Mouse (Mus musculus): ENCODE data around the gene Mmgt2. TPM values are rescaled to one million over a fixed set of nuclear protein-coding genes. Genes with fewer than 3 reads are reported as not detected.
A peak's percentile ranks its signal among the peaks of the same experiment; 100 is the strongest.

The Mmgt2 gene
- polyA plus RNA-seq, 1 experiment = 36.2 TPM

DNA sequence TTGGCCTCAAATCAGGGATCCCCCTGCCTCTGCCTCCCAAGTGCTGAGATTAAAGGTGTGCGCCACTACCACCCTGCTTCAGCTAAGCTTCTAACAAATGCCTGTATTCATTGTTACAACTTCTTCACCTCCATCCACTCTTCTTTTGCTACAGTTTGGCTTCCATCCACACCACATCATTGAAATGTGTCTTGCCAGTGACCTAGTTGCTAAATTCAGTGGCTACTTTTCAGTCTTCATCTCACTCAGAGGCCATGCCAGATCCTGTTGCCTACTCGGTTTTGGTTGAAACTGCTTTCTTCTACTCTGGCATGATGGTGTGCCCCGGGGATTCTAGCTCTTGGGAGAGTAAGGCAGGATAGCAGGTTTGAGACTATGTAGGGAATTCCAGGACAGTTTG, 3.1 kb downstream of the Mmgt2 start:
- TF ChIP-seq CTCF (IDR thresholded peaks at IDR 0.05; ENCODE audit: extremely low read depth, insufficient read depth, low read length) = no peak
- TF ChIP-seq POLR2A (IDR thresholded peaks at IDR 0.05; ENCODE audit: extremely low read depth, insufficient read depth, low read length) = no peak
- H3K27ac ChIP-seq (ENCODE audit: insufficient read depth, low read length) = no peak overlapping the region
- H3K4me3 ChIP-seq (ENCODE audit: insufficient read depth, low read length) = no peak overlapping the region
- H3K4me1 ChIP-seq (ENCODE audit: control insufficient read depth, insufficient read depth, low read length) = no peaks in the 10 kb centered on the region; the same call in 1 of the 2 replicates

DNA sequence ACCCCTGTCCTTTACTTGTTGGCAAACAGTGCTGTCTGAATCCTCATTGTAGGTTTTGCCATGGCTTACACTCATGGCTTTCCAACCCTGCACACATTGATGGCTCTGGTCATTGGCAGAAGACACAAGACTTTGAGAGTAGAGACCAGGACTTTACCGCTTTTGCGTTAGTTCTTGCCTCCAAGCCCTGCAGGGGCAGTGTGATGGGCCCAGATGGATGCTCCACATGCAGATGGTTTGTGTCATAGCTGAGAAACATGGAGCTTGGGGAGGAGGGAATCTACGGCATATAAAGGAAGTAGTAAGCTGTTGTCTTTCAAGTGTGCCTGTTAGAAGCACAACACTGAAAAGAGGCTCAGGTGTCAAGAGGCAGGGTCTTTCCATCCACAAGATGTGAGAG, 3.6 kb downstream of the Mmgt2 start:
- no peaks in the 10 kb centered on the region for H3K4me1 ChIP-seq (ENCODE audit: control insufficient read depth, insufficient read depth, low read length)
- no peak overlapping the region for H3K4me3 ChIP-seq (ENCODE audit: insufficient read depth, low read length)
- no peak for TF ChIP-seq CTCF (IDR thresholded peaks at IDR 0.05; ENCODE audit: extremely low read depth, insufficient read depth, low read length)
- TF ChIP-seq POLR2A (IDR thresholded peaks at IDR 0.05; ENCODE audit: extremely low read depth, insufficient read depth, low read length) = no peak
- no peak overlapping the region for H3K27ac ChIP-seq (ENCODE audit: insufficient read depth, low read length)

DNA sequence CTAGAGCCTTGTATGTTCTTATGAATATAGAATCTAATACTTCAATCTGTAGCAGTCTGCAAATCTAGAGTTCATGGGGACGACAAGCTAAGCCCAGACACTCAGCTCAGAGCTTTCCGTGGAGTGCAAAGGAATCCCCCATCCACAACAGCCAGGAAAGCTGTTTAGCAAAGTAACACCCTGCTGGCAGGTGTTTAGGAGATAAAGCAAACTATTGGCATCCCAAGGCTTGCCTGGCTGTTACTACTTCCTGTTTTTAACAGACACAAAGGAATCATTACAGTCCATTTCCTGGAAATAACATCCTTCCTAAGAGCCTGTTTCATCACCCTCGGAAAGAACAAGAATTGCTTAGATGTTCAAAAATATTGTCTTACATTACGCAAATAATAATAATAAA, 12.4 kb downstream of the Mmgt2 start:
- Histone ChIP-seq H3K4me3 (ENCODE audit: insufficient read depth, low read length) (no peak overlapping the region), H3K27ac (ENCODE audit: insufficient read depth, low read length) (no peak overlapping the region), H3K4me1 (ENCODE audit: control insufficient read depth, insufficient read depth, low read length) (no peaks in the 10 kb centered on the region)
- TF ChIP-seq CTCF (IDR thresholded peaks at IDR 0.05; ENCODE audit: extremely low read depth, insufficient read depth, low read length) (no peak), POLR2A (IDR thresholded peaks at IDR 0.05; ENCODE audit: extremely low read depth, insufficient read depth, low read length) (no peak)

DNA sequence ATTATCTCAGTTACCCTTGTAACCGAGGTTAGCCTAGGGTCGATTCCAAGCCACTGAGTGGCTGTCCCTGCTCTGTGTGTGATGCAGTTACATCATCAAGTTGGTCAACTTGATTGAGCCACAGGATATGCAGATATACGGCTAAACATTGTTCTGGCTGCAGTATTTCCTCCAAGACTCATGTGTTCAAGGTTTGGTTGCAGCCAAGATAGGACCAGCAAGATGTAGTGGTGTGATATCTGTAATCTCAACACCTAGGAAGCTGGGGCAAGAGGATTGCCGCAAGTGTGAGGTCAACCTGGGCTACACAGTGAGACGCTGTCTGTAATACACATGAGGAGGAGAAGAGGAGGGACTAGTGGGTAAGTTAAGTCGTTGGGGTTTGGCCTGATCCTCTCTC, 15.8 kb downstream of the Mmgt2 start:
- TF ChIP-seq POLR2A (IDR thresholded peaks at IDR 0.05; ENCODE audit: extremely low read depth, insufficient read depth, low read length) = no peak
- no peak for TF ChIP-seq CTCF (IDR thresholded peaks at IDR 0.05; ENCODE audit: extremely low read depth, insufficient read depth, low read length)
- H3K27ac ChIP-seq (ENCODE audit: insufficient read depth, low read length) = no peak overlapping the region
- no peak overlapping the region for H3K4me3 ChIP-seq (ENCODE audit: insufficient read depth, low read length)
- no peaks in the 10 kb centered on the region for H3K4me1 ChIP-seq (ENCODE audit: control insufficient read depth, insufficient read depth, low read length)

DNA sequence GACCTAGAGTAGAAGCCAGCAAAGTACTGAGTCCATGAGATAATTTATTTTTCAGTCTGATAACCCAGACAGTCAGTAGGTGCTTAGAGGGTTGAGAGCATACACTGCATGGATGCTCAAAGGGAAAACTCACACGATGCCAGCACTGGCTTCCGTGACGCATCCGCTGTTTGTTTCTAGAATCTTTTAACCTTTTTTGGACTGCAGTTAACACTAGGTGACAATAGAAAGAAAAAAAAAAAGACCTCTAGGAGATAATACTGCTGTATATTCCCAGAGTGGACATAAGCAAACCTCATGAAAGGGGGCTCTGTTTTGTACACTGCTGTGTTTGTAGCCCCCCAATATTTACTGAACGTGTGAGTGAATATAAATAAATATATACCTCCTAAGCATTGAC, 20.5 kb downstream of the Mmgt2 start:
- Histone ChIP-seq H3K27ac (ENCODE audit: insufficient read depth, low read length) (no peak overlapping the region), H3K4me3 (ENCODE audit: insufficient read depth, low read length) (no peak overlapping the region; the same call in 1 of the 2 replicates), H3K4me1 (ENCODE audit: control insufficient read depth, insufficient read depth, low read length) (peaks cover 3% of the 10 kb centered on the region; the same call in 1 of the 2 replicates)
- no peak for TF ChIP-seq POLR2A (IDR thresholded peaks at IDR 0.05; ENCODE audit: extremely low read depth, insufficient read depth, low read length)
- TF ChIP-seq CTCF (IDR thresholded peaks at IDR 0.05; ENCODE audit: extremely low read depth, insufficient read depth, low read length) = no peak

DNA sequence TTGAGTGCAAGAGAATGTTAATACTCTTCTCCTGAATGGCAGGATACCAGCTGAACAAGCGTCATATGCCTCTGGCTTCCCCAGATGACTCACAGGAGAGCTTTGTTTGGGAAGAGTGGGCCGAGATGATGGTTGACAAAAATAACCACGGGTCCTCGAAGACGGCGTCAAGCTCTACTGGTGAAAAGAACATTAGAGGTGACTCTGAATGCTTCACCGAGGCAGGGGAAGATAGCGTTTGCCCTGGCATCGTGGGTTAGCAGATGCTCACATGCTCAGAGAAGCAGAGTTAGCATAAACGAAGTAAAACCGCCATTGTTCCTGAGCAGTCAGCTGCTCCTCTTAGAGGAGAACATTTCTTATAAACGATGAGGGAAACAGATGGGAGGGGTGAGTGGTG, 21.0 kb downstream of the Mmgt2 start:
- H3K4me1 ChIP-seq (ENCODE audit: control insufficient read depth, insufficient read depth, low read length) = peaks cover 3% of the 10 kb centered on the region; the same call in 1 of the 2 replicates
- H3K27ac ChIP-seq (ENCODE audit: insufficient read depth, low read length) = 0 out of 2 replicates have a peak overlapping the region, but pooled peaks have one; percentile 13
- peak; percentile 54; the same call in 1 of the 2 replicates for TF ChIP-seq POLR2A (IDR thresholded peaks at IDR 0.05; ENCODE audit: extremely low read depth, insufficient read depth, low read length)
- TF ChIP-seq CTCF (IDR thresholded peaks at IDR 0.05; ENCODE audit: extremely low read depth, insufficient read depth, low read length) = no peak
- peak overlapping the region; percentile 23 for H3K4me3 ChIP-seq (ENCODE audit: insufficient read depth, low read length)

DNA sequence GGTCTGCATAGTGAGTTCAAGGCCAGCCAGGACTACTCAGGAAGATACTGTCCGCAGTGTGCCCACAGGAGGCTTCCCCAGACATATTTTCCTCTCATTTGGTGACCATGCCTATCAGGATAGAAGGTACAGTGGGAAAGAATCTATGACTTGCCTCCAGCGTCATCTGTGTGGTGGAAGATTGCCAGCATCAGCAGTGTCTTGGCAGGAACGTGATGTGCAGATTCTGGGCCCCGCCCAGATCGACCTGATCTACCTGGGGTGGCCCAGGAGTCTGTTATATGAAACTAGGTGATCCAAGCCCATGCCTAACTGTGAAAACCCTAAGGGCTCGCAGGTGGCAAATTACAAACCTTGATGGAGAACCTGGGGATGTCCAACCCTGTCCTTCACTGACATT, 21.5 kb downstream of the Mmgt2 start:
- no peak for TF ChIP-seq POLR2A (IDR thresholded peaks at IDR 0.05; ENCODE audit: extremely low read depth, insufficient read depth, low read length)
- no peak for TF ChIP-seq CTCF (IDR thresholded peaks at IDR 0.05; ENCODE audit: extremely low read depth, insufficient read depth, low read length)
- Histone ChIP-seq H3K4me1 (ENCODE audit: control insufficient read depth, insufficient read depth, low read length) (peaks cover 3% of the 10 kb centered on the region; the same call in 1 of the 2 replicates), H3K4me3 (ENCODE audit: insufficient read depth, low read length) (no peak overlapping the region; the same call in 1 of the 2 replicates), H3K27ac (ENCODE audit: insufficient read depth, low read length) (0 out of 2 replicates have a peak overlapping the region, but pooled peaks have one; percentile 13)

DNA sequence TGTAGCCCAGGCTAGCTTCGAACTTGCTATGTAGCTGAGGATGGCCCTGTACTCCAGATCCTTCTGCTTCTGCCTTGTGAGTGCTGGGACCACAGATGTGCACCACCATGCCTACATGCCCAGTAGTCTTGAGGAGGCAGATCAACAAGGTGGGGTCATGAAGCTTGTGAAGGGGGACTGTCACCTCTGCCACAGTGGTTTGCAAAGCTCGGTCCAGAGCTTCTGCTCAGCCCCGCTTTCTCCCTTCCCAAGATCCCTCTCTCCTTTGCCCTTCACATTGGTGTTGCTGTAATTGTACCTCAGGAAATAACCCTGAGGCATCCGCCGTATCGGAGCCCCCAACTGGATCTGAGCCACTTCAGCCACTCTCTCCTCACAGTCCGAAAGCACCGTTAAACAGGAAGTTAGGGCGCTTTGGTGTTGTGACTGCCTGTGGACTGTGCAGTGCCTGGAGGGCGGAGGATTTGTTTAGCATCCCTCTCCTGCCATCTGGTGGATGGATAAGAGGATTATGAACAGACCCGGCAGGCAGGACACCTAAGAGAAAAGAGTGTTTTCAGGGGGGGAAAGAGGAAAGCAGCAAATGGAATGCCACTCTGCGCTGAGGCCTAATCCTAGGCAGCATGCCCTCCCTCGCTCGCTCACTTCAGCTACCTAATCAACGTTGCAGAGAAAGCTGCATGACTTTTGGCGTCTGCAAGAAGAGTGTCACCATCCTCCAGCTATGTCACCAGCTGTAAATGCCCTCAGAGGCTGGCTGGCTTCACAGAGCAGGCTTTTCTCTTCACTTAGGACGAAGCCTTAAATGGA, 27.2 kb downstream of the Mmgt2 start:
- TF ChIP-seq CTCF (IDR thresholded peaks at IDR 0.05; ENCODE audit: extremely low read depth, insufficient read depth, low read length) (peak; percentile 89), POLR2A (IDR thresholded peaks at IDR 0.05; ENCODE audit: extremely low read depth, insufficient read depth, low read length) (no peak)

DNA sequence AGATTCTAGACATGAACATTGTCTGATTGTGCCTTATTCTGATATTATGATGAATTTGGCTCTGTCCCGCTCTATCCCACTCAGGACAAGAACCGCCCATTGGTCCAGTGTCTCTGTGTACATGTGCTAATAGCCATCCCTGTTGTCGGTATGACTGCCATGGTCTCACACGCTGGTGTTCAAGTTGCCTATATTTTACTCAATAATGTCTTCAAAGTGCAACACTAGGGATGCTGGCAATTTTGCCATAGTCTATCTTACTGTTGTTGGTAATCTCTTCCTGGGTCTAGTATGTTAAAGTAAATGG, 27.8 kb downstream of the Mmgt2 start:
- Histone ChIP-seq H3K4me1 (ENCODE audit: control insufficient read depth, insufficient read depth, low read length) (no peaks in the 10 kb centered on the region), H3K27ac (ENCODE audit: insufficient read depth, low read length) (no peak overlapping the region), H3K4me3 (ENCODE audit: insufficient read depth, low read length) (no peak overlapping the region)
- TF ChIP-seq CTCF (IDR thresholded peaks at IDR 0.05; ENCODE audit: extremely low read depth, insufficient read depth, low read length) (no peak), POLR2A (IDR thresholded peaks at IDR 0.05; ENCODE audit: extremely low read depth, insufficient read depth, low read length) (no peak)

More for the DNA sequence above, 27.2 kb downstream of the Mmgt2 start:
- no peak overlapping the region for H3K27ac ChIP-seq (ENCODE audit: insufficient read depth, low read length)
- H3K4me3 ChIP-seq (ENCODE audit: insufficient read depth, low read length) = no peak overlapping the region
- H3K4me1 ChIP-seq (ENCODE audit: control insufficient read depth, insufficient read depth, low read length) = no peaks in the 10 kb centered on the region

DNA sequence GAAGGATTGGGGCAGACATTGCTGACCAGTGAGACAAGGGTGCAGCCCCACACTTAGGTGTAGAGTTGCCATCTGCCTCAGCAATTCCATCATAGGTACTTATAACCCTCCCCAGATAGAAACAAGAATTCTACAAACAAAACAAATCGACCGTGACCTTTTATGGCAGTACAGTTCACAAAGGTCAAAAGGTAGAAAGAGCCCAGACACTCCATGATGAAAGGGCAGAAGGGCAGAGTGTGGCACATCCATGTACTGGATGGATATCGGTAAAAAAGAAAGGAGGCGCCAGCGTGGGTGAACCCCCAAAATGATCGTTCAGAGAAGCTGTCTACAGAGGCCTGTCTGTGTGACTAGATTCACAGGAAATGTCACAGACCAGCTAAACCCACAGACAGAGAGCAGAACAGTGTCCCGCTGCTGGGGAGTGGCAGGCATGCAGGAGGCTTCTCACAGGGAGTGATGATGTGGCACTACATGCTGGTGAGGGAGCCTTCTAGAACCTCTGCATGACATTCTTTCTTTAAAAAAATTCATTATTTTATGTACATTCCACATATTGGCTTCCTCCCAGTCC, 30.4 kb downstream of the Mmgt2 start:
- Histone ChIP-seq H3K27ac (ENCODE audit: insufficient read depth, low read length) (no peak overlapping the region), H3K4me3 (ENCODE audit: insufficient read depth, low read length) (no peak overlapping the region), H3K4me1 (ENCODE audit: control insufficient read depth, insufficient read depth, low read length) (no peaks in the 10 kb centered on the region)
- TF ChIP-seq POLR2A (IDR thresholded peaks at IDR 0.05; ENCODE audit: extremely low read depth, insufficient read depth, low read length) (no peak), CTCF (IDR thresholded peaks at IDR 0.05; ENCODE audit: extremely low read depth, insufficient read depth, low read length) (no peak)
